Mouse (Mus musculus) kidney, postnatal 36 days (tissue): ENCODE measurements around the gene Cacnb4.

Source experiments
- DNase-seq, 2 experiments: peaks; one replicate each; pipeline ENCODE4 v3.0.0; 2021 to 2022; ENCODE audit warnings: mixed read lengths in 2 of 2

Cacnb4 gene

DNA sequence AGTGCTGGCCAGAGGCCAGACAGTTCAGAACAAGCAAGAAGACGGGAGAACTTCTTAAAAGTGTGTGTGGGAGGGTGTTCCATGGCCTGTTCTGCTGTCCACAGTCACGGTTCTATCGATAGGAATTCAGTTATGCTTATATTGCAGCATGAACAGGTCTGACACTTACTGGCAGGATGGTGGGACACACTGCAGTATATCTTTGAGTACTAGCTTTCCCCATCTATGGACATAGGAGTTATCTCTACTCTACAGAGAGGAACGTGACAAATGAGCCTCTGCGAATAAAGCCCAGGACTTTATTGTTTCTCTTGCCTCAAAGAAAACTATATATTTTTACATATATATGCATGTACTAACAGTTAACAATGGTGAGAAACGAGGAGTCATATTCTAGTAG lies 209.0 kb downstream of the Cacnb4 start:
- DNase-seq, result peak in 1 of 2 experiments; percentile 13

DNA sequence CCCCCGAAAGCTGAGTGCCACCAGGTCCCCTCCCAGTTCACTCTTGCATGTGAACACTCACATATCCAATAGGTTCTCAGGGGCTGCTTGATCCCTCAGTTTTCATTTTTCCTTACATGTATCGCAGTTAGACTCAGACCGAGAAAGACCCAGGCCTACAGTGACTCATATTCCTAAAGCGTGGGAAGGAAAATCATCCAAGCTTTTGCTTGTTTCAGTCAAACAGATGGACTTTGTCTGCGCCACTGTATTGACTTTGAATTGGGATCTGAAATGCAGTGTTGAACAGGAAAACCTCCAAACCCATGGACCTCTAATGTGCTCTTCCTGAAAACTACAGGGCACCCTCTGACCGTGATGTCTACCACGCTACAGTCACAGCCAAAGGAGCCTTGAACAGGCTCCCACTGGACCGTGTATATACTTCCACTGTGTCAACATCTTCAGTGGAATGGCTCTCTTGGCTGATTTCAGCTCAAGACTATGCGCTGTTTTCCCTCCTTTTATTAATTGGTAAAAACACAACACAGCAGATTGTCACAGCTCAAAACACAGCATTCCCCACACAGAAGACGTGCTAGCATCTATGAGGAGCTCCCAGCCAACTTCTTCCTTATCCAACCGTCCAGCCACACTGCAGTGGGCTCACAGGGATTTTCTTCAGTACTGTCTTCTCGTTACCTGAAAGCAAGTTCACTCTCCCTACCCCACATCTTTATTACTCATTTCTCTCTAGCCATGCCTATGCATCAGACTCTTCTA lies 215.2 kb downstream of the Cacnb4 start:
- no peak for DNase-seq

DNA sequence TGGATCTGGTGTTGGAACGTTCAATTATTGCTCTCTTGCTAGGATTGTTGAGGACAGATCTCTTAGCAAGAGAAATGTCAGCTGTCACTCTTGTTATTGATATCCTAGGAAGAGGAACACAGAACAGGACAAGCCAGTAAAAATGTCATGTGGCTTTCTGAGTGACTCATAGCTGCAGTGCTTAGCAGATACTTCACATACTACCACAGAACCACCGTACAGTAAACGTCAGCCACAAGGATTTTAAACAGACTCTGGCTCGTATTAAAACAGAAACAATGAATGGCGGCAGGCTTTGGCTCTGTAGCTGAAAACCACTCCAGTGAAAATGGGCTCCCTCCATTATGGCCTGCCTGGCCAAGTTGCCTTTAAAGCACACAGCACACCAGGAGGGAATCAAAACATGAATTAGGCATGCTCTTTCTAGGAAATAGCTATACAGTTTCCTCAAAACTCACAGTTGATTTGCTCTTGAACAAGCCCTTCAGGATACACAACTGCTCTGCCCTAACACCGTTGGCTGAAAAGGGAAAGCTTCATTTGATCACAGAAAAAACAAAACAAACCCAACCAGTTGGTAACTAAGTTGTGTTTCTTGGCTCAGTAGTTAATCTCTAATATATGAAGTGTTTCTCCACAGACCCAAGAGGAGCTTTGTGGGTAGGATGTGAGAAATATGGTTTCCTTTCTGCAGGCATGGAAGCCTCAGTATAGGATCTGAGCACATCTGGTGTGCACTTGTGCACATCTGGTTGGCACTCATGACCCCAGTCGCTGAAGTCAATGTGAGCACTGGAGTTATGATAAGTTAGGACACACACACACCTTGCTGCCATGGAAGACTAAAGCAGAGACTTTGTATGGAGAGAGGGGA lies 220.8 kb downstream of the Cacnb4 start:
- no peak for DNase-seq

DNA sequence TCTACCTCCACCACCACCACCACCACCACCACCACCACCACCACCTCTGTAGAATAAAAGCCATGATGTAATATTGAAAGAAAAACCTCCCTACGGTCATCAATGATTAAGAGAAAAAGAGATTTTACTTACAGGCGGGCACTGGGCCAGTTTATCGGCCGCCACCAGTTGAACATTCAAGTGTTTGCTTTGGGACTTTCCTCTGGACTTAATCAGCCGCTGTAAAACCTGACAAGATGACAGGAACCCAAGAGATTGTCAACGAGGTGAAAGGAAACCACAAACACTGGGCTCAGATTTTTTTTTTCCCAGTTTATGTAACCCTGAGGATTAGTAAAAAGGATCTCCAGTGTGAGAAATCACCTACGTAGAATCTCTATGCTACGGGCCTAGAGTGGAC lies 226.8 kb downstream of the Cacnb4 start:
- no peak for DNase-seq

DNA sequence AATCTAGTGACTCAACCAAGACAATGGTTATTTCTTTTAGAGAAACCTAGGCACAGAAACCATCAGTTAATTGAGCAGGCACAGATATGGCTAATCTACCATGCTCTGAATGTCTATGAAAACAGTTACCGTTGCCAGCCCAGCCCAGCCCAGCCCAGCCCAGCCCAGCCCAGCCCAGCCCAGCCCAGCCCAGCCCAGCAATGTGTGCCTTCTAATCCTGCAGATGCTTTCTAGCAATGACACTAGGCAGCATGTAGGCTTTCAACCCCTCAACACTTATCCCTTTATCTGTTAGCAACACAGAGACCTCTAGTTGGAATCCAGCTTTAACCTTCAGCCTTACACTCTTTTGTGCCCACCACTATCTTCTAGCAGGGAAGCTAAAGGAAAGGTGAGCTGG lies 227.7 kb downstream of the Cacnb4 start:
- DNase-seq, result no peak

DNA sequence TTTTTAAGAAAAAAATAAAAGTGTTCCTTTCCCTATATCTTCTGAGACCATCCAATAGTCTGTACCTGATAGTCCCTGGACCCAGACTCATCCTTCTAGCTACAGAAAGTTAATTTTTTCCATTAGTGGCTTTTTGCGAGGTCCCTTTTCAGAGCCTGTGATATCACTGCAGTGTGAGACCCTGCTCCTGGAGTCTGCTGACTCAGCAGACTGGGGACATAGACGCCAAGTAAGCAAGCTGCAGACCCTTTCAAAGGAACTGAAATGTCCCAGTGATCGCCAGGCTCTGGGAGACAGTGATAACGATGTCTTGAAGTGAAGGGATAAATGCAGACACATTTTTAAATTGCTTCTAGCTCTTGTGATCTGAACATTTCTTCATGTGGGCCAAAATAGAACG lies 230.0 kb downstream of the Cacnb4 start:
- DNase-seq, result no peak

DNA sequence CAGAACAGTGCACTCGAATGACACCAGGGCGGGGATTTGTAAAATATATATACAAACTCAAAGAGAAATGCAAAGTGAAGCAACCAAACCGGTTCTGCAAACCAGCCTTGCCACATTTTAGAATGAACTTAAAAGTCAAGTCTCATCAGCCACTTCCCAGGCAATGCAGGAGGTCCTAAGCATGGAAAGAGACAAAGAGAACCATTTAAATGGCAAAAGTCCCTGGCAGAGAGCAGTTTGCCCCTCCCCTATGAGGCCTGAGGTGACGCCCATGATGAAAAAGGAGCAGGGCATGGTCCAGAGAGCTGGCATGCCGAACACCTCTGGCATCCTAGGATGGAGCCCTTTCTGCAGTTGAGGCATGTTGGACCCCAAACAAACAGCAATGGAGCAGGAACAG lies 234.5 kb downstream of the Cacnb4 start:
- DNase-seq, result no peak

DNA sequence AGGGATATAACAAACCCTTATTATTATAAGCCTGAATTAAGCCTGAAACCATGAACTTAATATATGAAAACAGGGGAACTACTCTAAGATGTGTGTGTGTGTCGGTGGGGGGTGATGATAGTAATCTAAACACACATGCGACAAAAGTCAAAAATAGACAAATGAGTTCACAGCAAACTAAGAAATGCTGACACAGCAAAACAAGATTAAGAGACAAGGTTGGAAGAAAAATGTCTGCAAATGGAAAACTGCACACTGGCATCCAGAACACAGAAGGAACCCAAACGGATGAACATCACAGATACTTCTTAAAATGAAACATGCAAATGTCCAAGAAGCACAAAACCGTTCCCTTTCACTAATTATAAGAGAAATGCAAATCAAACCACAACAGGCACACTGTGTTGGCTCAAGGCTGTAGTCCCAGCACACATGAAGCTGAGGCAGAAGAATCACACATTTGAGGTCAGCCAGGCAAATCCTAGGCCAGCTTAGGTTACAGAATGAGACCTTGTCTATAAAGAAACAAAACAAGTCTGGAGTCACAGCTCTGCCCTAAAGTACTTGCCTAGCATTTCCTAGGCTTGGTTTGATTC lies 236.1 kb downstream of the Cacnb4 start:
- no peak for DNase-seq

DNA sequence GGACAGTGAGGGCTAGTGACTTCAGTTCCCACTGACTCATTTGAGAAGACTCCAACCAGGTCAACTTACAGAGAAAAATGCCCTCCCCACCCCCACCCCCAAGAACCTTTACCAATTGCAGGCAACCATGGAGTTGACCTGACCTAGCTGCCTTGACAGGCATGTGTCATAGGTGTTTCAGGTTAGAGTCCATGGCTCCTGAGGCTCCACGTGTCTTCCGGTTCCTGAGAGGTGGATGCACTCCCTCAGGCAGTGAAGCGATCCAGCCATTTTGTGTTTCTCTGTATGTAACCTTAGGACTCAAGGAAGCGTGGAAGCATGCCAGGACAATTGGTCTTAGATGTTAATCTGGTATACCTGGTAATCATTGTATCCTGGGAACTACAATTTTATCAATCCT lies 238.2 kb downstream of the Cacnb4 start:
- no peak for DNase-seq

DNA sequence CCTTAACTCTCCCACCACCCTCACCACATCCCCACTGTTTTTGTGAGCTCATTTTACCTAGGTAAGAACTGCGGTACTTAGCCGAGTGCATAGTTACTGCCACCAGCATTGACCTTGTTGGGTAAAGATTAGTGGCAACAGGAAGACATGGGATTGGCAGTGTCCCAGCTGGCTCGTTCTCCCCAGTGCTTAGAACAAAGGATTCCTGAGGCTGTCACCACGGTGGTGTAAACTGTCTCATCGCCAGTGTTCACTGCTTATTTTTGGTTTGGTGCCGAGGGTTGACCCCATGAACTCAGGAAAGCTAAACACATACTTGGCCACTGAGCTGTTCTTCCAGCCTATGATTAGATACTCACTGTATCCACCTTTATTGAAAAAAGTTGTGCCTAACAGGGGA lies 238.6 kb downstream of the Cacnb4 start:
- peak; percentile 89 to 90 for DNase-seq

DNA sequence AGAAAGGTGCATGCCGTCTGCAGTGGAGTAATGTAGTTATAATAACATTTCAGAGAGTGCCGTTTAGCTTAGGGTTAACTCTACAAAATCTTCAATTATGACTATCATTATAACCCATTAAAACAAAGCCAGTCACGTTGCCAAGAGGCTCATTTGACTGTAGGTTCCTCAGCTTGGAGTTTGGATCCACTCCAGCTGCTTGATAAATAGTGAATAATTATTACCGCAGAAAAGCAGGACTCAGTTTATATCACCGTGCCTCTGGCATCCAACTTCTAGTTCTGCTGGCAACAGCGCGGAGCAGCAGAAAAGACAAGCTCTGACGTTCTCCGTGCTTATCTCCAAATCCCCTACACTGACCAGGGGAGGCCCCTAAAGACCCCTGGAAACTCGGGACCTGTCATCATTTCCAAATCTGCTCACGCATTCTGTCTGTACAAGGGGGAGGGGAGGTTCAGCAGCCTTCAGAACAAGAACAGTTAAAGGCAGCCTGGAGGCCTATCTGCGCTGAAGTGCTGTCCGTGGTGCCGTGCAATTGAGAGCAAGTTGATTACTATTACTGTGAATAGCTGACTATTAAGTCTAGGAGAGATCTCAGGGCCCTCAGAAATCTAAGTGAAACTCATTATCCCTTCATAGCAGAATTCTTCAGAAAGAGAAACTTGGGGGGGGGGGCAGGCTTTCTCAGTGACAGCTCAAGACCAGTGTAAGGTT lies 240.6 kb downstream of the Cacnb4 start:
- DNase-seq, result no peak

DNA sequence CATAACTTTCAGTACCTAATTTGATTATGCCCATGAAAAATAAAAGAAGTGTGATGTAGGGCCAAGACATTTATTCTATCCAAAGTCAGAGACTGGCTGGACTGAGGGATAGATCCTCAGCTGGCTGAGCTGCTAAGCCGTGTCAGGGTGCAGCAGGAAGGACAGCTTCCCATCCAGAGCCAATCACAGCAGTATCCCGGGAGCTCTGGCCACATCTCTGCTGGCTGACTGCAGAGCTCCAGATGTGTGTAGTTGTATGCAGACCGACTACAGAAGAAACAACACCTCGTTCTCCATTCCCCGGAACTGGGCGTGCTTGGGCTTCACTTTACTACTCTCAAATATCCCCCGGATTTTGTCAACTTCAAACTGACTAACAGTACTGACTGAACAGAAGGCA lies 243.3 kb downstream of the Cacnb4 start:
- DNase-seq, result no peak

DNA sequence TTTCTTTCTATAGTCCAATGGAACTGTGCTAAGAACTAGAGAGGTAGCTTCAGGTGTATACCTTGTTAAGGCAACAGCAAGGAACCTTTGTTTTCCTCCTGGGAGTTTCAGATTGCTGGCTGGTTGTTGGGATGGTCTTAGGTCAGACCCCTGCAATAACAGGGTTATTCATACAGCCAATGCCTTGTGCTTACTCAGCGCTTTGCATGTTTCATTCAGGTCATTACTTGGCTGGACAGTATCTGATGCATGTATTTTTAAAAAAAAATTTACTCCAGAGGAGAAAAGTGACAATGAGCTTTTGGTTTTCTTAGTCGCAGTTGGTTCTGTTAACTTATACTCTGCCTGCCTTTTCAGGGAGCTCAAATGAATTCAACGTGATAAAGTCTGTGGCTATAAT lies 249.2 kb downstream of the Cacnb4 start:
- DNase-seq, result no peak

DNA sequence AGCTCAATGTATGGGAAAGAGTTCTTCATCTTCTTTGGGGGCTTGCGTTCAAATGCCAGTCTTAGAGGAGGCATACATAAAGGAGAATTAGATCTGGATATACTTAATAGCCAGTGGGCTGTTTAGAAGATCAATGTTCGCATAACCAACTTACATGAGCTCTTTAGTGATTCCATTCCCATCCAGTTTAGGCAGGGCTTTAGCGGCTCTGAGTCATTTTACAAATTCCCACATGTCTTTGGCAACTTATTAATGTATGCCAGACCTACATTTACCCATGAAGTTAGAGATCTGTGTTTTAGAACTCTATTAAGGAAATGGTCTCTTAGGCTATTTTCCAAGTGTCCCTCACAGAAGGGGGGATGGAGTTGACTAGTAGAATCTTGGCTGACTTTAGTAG lies 250.6 kb downstream of the Cacnb4 start:
- DNase-seq, result no peak

DNA sequence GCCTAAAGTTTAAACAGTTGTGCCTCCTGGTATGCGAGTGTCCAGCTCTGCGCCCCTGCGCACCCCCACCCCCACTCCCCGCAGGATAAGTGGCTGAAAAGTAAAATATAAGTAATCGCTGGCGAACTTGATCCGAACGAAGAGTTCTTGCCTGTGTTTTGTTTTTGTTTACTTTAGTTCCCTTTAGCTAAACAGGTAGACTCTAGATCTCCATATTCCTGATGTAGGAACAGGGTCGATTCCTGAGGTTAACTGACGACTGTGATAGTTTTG lies 251.2 kb downstream of the Cacnb4 start:
- DNase-seq, result peak in 1 of 2 experiments; percentile 23

DNA sequence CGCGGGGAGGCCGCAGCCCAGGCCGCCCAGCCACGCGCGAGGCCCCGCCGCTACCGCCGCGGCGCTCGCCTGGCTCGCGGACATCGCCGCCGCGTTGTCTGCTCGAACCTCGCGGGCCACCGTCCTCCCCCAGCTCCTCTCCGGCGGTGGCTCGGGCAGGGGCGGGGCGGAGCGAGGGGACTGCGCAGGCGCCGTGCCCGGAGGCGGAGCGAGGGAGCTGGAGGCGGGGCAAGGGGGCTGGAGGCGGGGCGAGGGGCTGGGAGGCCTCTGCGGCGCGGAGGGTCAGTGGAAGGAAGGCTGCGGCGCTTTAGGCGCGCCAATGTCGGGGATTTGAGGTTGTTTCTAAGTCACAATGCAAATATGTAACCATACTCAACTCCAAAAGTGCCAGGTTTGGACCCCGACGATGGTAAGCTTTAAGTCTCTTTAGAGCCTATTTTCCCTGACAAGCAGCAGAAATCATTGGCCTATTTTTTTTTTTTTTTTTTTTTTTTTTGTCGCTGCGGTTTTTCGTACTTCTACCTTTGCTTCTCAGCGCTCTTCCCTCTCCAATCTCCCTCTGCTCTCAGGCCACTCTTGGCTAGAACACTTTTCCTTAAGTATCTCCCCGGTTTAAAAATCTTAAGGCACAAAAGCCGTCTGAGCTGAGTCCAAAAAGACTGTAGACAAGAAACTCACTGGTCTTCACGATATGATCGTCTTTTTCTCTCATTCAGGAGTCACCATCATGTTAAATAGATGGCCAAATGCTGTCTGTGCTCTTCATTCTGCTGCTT lies 251.7 kb downstream of the Cacnb4 start, which contains the start of gene Arl5a:
TSS of gene Arl5a (minus strand) at position 155 of the 776 bp plus-strand sequence.
- DNase-seq, result peak; percentile 94 to 97

DNA sequence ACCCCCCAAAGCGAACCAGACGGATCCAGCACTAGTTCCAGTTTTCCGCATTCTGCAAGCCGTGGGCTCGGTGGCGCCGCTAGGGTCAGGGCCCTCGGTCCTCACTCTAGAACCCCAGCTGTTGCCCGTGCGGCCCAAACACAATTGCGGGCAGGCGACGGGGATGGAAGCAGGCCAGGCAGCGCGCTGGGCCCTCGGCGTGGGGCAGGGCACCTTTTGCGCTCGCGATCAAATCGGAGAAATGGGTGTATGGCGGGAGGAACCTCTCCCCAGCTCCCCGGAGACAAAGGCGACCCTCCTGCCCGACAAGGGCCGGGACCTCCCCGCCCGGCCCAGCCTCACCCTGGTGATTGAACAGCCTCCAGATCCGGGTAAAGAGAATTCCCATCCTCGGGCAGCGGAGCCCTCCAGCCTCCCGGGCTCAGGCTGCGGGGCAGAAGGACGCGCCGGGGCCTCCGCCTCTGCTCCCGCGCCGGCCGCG lies 252.3 kb downstream of the Cacnb4 start:
- DNase-seq, result peak; percentile 20 to 69

DNA sequence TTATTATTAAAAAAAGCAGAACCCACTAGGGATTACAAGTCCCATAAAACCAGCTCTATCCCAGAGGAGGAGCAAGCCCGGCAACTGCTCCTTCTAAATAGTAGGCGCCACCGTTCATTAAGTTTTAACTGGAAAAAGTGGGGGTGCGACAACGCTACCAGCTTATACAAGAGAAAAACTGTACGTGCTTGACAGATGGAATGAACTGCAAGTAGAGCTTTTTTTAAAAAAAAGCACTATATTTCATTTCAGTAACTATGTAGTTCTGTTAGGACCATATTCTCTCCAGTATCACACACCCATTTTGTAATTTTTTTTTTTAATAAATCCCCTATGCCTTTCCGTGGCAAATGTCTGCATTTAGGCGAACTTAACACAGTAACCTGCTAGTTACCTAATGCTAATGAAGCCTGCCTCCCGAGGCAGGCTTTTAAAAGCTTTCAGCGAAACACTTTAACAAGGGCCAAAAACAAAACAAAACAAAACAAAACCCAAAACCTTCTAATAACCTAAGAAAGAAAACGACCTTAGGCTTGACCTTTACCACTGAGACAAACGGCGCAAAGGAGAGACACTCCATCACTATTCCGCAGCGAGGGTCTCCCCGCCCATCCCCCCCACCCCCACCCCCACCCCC lies 252.9 kb downstream of the Cacnb4 start:
- peak; percentile 25 to 30 for DNase-seq

DNA sequence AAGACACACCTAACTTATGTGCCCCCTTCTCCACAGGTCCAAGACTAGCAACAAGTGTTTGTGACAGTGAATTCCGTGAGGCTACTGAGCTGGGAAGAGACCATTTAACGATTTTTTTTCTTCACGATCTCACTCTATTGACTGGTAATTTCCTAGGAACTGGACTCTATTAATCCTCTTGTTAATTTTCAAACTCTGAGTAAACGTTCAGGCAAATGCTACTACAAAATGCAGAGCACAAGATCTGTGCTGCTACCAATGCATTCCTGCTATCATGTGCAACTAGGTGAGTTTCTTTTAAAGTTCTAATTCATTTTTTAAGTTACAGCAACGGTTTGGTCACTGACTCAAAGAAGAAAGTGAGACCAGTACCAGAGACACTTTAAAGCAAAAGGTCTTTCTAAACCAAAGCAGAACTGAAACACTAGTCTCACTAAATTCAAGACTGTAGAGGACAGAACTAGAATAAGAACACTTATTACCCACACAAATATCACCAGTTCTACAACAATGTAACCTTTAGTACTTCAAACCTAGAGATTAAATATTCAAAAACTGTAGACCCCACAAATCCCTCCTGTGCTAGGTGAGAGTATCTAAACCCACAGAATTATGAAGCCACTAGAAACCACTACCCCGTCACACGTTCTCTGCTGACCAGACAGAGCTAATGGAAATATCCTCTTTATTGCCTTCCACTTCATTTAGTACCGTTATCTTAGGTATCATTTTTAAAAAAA lies 253.6 kb downstream of the Cacnb4 start:
- no peak for DNase-seq

DNA sequence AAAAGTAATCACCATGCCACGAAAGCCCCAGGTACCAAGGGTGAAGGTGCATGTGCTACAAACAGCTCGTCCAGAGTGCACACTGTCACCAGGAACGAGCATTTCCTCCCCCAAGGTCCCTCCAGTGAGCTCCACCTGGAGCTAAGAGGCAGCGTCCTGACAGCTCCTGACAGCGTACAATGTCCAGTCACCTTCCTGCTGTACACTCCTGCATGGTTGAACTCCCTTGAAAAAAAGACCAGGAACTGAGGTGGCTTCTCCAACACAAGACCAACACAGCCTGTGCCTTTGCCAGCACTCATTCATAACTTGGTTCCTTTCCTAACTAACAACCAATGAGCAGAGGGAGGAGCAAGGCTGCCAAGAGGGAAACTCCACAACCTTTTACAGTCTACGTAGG lies 255.4 kb downstream of the Cacnb4 start:
- DNase-seq, result peak; percentile 64 to 66
